Mouse (Mus musculus) thymus, adult 2 months (tissue): Measurements from ENCODE around the gene Fopnl. TPM values are rescaled to one million over a fixed set of nuclear protein-coding genes. Genes with fewer than 3 reads are reported as not detected.

Experiments
- DNase-seq: peaks from one replicate; pipeline ENCODE4 v3.0.0; 2021
- H3K27ac ChIP-seq: fragments of 200-500 bp; 2 replicates; pipeline ENCODE4 v1.5.1; 2012; ENCODE audit warnings: low read length, control low read depth; ENCODE audit not compliant: control insufficient read depth, insufficient read depth
- H3K27me3 ChIP-seq: fragments of 200-500 bp; 2 replicates; pipeline ENCODE4 v1.6.1; 2012; ENCODE audit warnings: mild to moderate bottlenecking, low read length, moderate library complexity, mixed read lengths; ENCODE audit not compliant: control insufficient read depth, insufficient read depth
- H3K36me3 ChIP-seq: fragments of 200-500 bp; 2 replicates; pipeline ENCODE4 v1.6.1; 2012; ENCODE audit warnings: mild to moderate bottlenecking, low read length, moderate library complexity; ENCODE audit not compliant: control insufficient read depth, insufficient read depth
- H3K4me1 ChIP-seq: fragments of 200-500 bp; replicated peaks from 2 replicates; pipeline ENCODE4 v1.6.1; 2012; ENCODE audit warnings: low read length; ENCODE audit not compliant: control insufficient read depth, insufficient read depth
- H3K4me3 ChIP-seq: fragments of 200-500 bp; 2 replicates; pipeline ENCODE4 v1.5.1; 2012; ENCODE audit warnings: mild to moderate bottlenecking, low read length, control low read depth, moderate library complexity; ENCODE audit not compliant: control insufficient read depth, insufficient read depth
- CTCF ChIP-seq: fragments of 200-500 bp; IDR thresholded peaks from 2 replicates; pipeline ENCODE4 v1.5.1; 2012; ENCODE audit warnings: mild to moderate bottlenecking, control low read depth, low read length, moderate library complexity, borderline replicate concordance; ENCODE audit not compliant: control insufficient read depth, poor library complexity, insufficient read depth; ENCODE audit errors: extremely low read depth
- POLR2A ChIP-seq: fragments of 200-500 bp; IDR thresholded peaks from 2 replicates; pipeline ENCODE4 v1.6.1; 2012; ENCODE audit warnings: mild to moderate bottlenecking, low read length, control low read depth, moderate library complexity; ENCODE audit not compliant: control insufficient read depth, poor library complexity, insufficient read depth; ENCODE audit errors: extremely low read depth
- WGBS: fragments of 180-500 bp; shearing (Covaris S2); methylation state at CpG from one replicate; pipeline ENCODE4 v1.1.7; 2018; 5-methylcytosine and 5-hydroxymethylcytosine counted together
- polyA plus RNA-seq: library from polyadenylated mRNA; depleted of rRNA; stranded (reverse); fragments of >200 nt; gene quantifications from 2 replicates; pipeline ENCODE4 v1.2.3, GENCODE M21; 2012; rRNA removed

Fopnl gene
- polyA plus RNA-seq, 1 experiment: 56.1 TPM

DNA sequence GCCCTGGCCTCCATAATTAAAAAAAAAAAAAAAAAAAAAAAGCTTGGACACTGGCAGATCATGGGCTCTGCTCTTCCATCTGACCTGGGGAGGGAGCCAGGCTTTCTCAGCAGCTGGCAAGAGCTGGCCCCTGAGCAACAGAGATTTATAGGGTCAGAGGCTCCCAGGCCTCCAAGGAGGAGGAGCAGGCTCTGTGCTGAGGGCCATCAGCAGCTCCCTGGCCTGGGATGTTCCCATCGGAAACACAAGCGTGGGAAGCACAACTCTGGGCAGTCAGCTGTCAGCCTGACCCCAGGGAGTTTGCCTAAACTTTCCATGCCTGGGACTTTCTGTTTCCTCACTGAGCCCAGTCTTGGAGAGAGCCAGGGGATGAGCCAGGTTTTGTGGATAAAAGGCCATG lies 58.3 kb downstream of the Fopnl start:
- TF ChIP-seq POLR2A (no peak), CTCF (no peak)

DNA sequence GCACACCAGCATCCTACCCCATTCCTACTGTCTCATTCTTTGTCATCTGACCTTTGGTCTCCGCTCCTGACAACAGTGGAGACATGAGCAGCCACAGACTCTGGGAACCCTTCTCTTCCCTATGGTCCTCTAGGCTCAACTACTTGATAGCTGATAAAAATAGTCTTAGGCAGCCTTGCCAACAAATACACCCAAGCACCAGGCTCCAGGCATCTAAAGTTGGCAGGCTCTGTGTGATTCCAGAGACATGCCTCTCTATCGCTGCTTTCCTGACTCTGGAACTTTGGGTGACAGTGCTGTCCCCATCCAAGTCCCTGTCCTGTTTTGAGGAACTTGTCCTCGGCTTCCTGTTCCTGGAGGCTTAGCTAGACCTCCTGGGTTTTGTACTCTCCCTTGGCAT lies 63.6 kb downstream of the Fopnl start:
- Histone ChIP-seq H3K27ac (no peak overlapping the region), H3K4me3 (no peak overlapping the region), H3K36me3 (no peaks in the 10 kb centered on the region), H3K27me3 (no peaks in the 10 kb centered on the region), H3K4me1 (no peaks in the 10 kb centered on the region)
- no peak for DNase-seq
- TF ChIP-seq CTCF (no peak), POLR2A (no peak)
- 88% methylated on average over 3 of the region's 3 CpGs for WGBS

More for the DNA sequence above, 58.3 kb downstream of the Fopnl start:
- DNase-seq: no peak
- Histone ChIP-seq H3K36me3 (no peaks in the 10 kb centered on the region), H3K27me3 (no peaks in the 10 kb centered on the region), H3K4me1 (no peaks in the 10 kb centered on the region), H3K4me3 (no peak overlapping the region), H3K27ac (no peak overlapping the region)
- WGBS: 93% methylated on average over 2 of the region's 2 CpGs

DNA sequence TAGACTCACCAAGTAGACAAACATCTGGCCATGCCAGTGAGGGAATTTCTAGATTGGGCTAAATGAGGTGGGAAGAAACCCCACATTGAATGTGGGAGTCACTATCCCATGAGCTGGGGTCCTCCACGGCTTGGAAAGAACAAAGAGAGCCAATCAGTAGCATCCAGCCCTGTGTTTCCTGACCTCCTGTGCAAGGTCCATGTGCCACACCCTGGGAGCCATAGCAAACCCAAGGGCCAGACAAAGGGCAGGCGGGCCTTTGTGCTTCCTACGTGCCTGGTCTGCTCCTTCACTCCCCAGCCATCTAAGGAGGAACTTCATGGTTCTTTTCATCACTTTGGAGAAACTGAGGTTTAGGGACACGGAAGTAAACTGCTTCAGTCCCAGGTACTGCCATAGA lies 64.3 kb downstream of the Fopnl start:
- TF ChIP-seq CTCF: no peak
- no peak for TF ChIP-seq POLR2A
- H3K27me3 ChIP-seq: no peaks in the 10 kb centered on the region

DNA sequence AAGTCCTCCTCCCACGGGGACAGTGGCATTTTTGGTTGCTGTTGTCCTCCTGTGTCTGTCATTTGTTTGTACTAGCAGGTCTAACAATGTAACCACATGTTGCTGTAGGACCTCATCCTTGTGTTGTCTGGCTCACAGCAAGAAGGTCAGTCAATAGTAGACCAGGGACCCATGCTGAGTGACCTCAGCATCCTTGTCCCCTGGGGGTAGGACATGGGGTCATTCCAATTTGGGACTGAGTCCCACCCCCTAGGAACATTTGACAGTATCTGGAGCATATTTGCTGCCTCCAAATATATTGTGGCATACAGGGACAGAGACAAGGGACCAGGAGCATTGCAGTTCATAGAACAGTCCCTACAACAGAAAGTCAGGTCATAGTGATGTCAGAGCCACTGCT lies 67.3 kb downstream of the Fopnl start:
- H3K27ac ChIP-seq: no peak overlapping the region
- no peaks in the 10 kb centered on the region for H3K36me3 ChIP-seq
- H3K4me3 ChIP-seq: no peak overlapping the region
- H3K27me3 ChIP-seq: no peaks in the 10 kb centered on the region
- 59% methylated on average over 1 of the region's 1 CpGs for WGBS
- no peak for DNase-seq
- H3K4me1 ChIP-seq: no peaks in the 10 kb centered on the region
- TF ChIP-seq POLR2A (no peak), CTCF (no peak)

More for the DNA sequence above, 64.3 kb downstream of the Fopnl start:
- no peaks in the 10 kb centered on the region for H3K36me3 ChIP-seq
- H3K4me3 ChIP-seq: no peak overlapping the region
- WGBS: 94% methylated on average over 4 of the region's 4 CpGs
- no peaks in the 10 kb centered on the region for H3K4me1 ChIP-seq
- H3K27ac ChIP-seq: no peak overlapping the region
- DNase-seq: no peak

Other genes with a start within 250 kb of the Fopnl start
- gene Nde1, start 154.1 kb downstream of the Fopnl start, polyA plus RNA-seq: 108 and 128 TPM in 2 replicates
- gene Marf1, start 154.1 kb downstream of the Fopnl start, polyA plus RNA-seq: 30.1 and 31.7 TPM in 2 replicates
- gene Myh11, start 26.0 kb downstream of the Fopnl start, polyA plus RNA-seq: 5.0 and 5.2 TPM in 2 replicates
- 26.6 and 29.7 TPM in 2 replicates for gene Abcc1, start 44.2 kb upstream of the Fopnl start, polyA plus RNA-seq
- not detected in 2 replicates for gene A630010A05Rik, start 244.9 kb upstream of the Fopnl start, polyA plus RNA-seq